In the genomic region with DNA sequence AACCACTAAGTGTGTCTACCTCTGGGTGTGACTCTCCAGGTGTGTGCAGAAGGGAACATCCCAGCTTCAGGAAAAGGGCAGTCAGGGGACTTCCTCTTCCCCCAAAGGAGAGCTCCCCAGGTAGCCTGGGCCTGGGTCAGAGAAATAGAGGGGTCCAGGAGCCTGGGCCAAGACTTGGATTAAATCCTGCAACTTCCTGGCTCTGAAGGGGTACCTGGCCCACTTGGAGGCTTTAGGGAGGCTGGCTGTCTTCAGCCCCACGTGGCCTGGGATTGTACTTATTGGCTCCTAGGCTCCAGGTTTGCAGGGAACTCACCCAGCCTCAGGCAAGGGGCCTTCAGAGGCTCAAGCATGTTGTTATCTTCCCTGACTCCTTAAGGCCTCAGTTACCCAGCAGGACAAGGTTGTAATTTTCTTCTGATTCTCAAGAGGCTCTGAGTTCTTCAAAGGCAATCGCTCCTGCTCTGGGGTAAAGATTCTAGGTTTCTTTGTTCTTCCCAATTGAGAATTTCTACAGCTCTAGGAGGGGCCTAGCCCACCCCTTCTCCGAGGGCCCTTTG, we compare ENCODE assay signal across 15 mouse cellular contexts. TPM values are rescaled to one million over a fixed set of nuclear protein-coding genes. Genes with fewer than 3 reads are reported as not detected.
A peak's percentile ranks its signal among the peaks of the same experiment; 100 is the strongest.
DNase-seq lines count a peak whose midpoint lies in the region; ATAC-seq and TF ChIP-seq lines count a peak whose summit lies in the region.
"Had no signal": no experiment of that assay in that cellular context is flagged by ENCODE, and none has a peak within 500 bp of the region (broad histone marks: within the 10 kb centered on the region; RNA-seq: fewer than 3 reads in every experiment).

No protein-coding gene starts in this region.

- WGBS in heart, embryonic 14.5 days: 37% methylated on average over 3 of the region's 3 CpGs
- 22% methylated on average over 3 of the region's 3 CpGs for WGBS in liver, embryonic 11.5 days
- WGBS in stomach, postnatal 0 days: 39% methylated on average over 3 of the region's 3 CpGs

- peak overlapping the region; percentile 86 to 90 for H3K27ac ChIP-seq in heart, embryonic 14.5 days (replicated peaks in 1 of 2; ENCODE audit: control insufficient read depth in 1 of 2, insufficient read depth in 1 of 2, low read depth in 2 of 2, low read length in 2 of 2)
- H3K27ac ChIP-seq in liver, embryonic 11.5 days (ENCODE audit: low read depth, low read length): peak overlapping the region; percentile 97
- peak overlapping the region; percentile 53 for H3K27ac ChIP-seq in stomach, postnatal 0 days (replicated peaks)

- peaks cover 30 to 39% of the 10 kb centered on the region in 2 experiments for H3K4me1 ChIP-seq in heart, embryonic 14.5 days (ENCODE audit: control insufficient read depth in 2 of 2, insufficient read depth in 2 of 2, low read length in 2 of 2)
- peaks cover 59% of the 10 kb centered on the region for H3K4me1 ChIP-seq in liver, embryonic 11.5 days (replicated peaks; ENCODE audit: control insufficient read depth, insufficient read depth, low read length)
- H3K4me1 ChIP-seq in stomach, postnatal 0 days (replicated peaks; ENCODE audit: control insufficient read depth, insufficient read depth): no peaks in the 10 kb centered on the region

- 0 out of 2 replicates have a peak, but pooled peaks cover 3% of the 10 kb centered on the region for H3K27me3 ChIP-seq in heart, embryonic 14.5 days (ENCODE audit: control insufficient read depth, insufficient read depth, low read length)
- no peaks in the 10 kb centered on the region for H3K27me3 ChIP-seq in liver, embryonic 11.5 days (replicated peaks; ENCODE audit: control insufficient read depth, insufficient read depth, low read length)
- no peaks in the 10 kb centered on the region for H3K27me3 ChIP-seq in stomach, postnatal 0 days (ENCODE audit: control insufficient read depth, insufficient read depth, low read length)

- no peak for TF ChIP-seq EP300 in stomach, postnatal 0 days (optimal IDR thresholded peaks at IDR 0.05)

- no peak for TF ChIP-seq CTCF in stomach, postnatal 0 days (IDR thresholded peaks at IDR 0.05; ENCODE audit: low read depth)

- peak overlapping the region; percentile 8 for H3K4me2 ChIP-seq in heart, embryonic 14.5 days (ENCODE audit: low read length)
- peak overlapping the region; percentile 69 for H3K4me2 ChIP-seq in liver, embryonic 11.5 days
- H3K4me2 ChIP-seq in stomach, postnatal 0 days (replicated peaks; ENCODE audit: low read depth): no peak overlapping the region

- no peaks in the 10 kb centered on the region for H3K9me3 ChIP-seq in heart, embryonic 14.5 days (ENCODE audit: control insufficient read depth, low read length)
- no peaks in the 10 kb centered on the region for H3K9me3 ChIP-seq in liver, embryonic 11.5 days (ENCODE audit: control insufficient read depth, low read length)
- H3K9me3 ChIP-seq in stomach, postnatal 0 days (ENCODE audit: control insufficient read depth, low read length): no peaks in the 10 kb centered on the region

- H3K4me3 ChIP-seq in heart, embryonic 14.5 days (ENCODE audit: control insufficient read depth in 1 of 2, insufficient read depth in 1 of 2, low read depth in 1 of 2, low read length in 2 of 2): no peak overlapping the region
- H3K4me3 ChIP-seq in liver, embryonic 11.5 days (ENCODE audit: low read depth, low read length): peak overlapping the region; percentile 32
- H3K4me3 ChIP-seq in stomach, postnatal 0 days (ENCODE audit: low read depth, low read length): no peak overlapping the region

- H3K36me3 ChIP-seq in heart, embryonic 14.5 days (ENCODE audit: control insufficient read depth, insufficient read depth, low read length): no peaks in the 10 kb centered on the region
- no peaks in the 10 kb centered on the region for H3K36me3 ChIP-seq in liver, embryonic 11.5 days (ENCODE audit: control insufficient read depth, insufficient read depth, low read length)
- no peaks in the 10 kb centered on the region for H3K36me3 ChIP-seq in stomach, postnatal 0 days (ENCODE audit: control insufficient read depth, insufficient read depth, low read length)

- no peak for ATAC-seq in heart, embryonic 14.5 days (ENCODE audit: insufficient number of reproducible peaks, insufficient read depth, low FRiP score, low read depth)
- ATAC-seq in liver, embryonic 11.5 days (replicated peaks; ENCODE audit: low FRiP score): no peak
- no peak for ATAC-seq in stomach, postnatal 0 days (ENCODE audit: low FRiP score, low TSS enrichment)
- ATAC-seq: inflammation-experienced regulatory T-cells, adult 6 months had no signal

- no peak for DNase-seq in heart, postnatal 10 days
- peak; percentile 9 for DNase-seq in thymus, postnatal 4 days
- no peak for DNase-seq in thymus, postnatal 0 days (ENCODE audit: low spot score)
- no peak for DNase-seq in liver, embryonic 11.5 days (ENCODE audit: low spot score)
- DNase-seq in stomach, postnatal 0 days (ENCODE audit: low spot score): no peak
- DNase-seq in frontal cortex, postnatal 14 days (ENCODE audit: low spot score in 2 of 2): no peak
- DNase-seq in adrenal gland, postnatal 4 days (ENCODE audit: low spot score in 2 of 2): no peak
- DNase-seq: right cerebral cortex, postnatal 25 days had no signal

- 0 out of 2 replicates have a peak overlapping the region, but pooled peaks have one; percentile 27 for H3K9ac ChIP-seq in heart, embryonic 14.5 days (ENCODE audit: low read length)
- peak overlapping the region; percentile 65 for H3K9ac ChIP-seq in liver, embryonic 11.5 days (ENCODE audit: low read depth, low read length)
- 0 out of 2 replicates have a peak overlapping the region, but pooled peaks have one; percentile 18 for H3K9ac ChIP-seq in stomach, postnatal 0 days (ENCODE audit: low read length)

- intact Hi-C loops in heart, postnatal 10 days (cut with DNase I): loop anchor here (2.0 to 5.0 kb wide), 2 partner anchors 102 to 129 kb away; no protein-coding TSS in a partner anchor

RNA-seq across cellular contexts. Expression of gene Zdhhc19, which starts 12.5 kb away (rescaled TPM):
- polyA plus RNA-seq in heart, embryonic 14.5 days (2014; fragmentation: Nextera tagmentation; extraction: Ambion mirVana): not detected in 2 replicates
- total RNA-seq in heart, postnatal 10 days (2021): not detected
- not detected in 2 replicates for polyA plus RNA-seq in thymus, postnatal 0 days (2015; fragmentation: Nextera tagmentation; extraction: Ambion mirVana)
- not detected in 2 replicates for polyA plus RNA-seq in liver, embryonic 11.5 days (2014; fragmentation: Nextera tagmentation; extraction: Ambion mirVana)
- polyA plus RNA-seq in stomach, postnatal 0 days (2015; fragmentation: Nextera tagmentation; extraction: Ambion mirVana): not detected in 2 replicates
- total RNA-seq in adrenal gland, postnatal 4 days (2021): not detected
- total RNA-seq: adrenal gland, postnatal 36 days; common myeloid progenitor, adult 5-6 weeks; left cerebral cortex, postnatal 4 days had no signal
- polyA plus RNA-seq: frontal cortex, adult 2 months; neural tube, embryonic 11.5 days had no signal

RNA-seq across cellular contexts. Expression of gene Slc51a, which starts 20.9 kb away (rescaled TPM):
- polyA plus RNA-seq in heart, embryonic 14.5 days (2014; fragmentation: Nextera tagmentation; extraction: Ambion mirVana): 1.1 and 1.4 TPM in 2 replicates
- total RNA-seq in heart, postnatal 10 days (2021): 1 to 10 TPM; 3.4 to 4.2 TPM
- 0.90 and 0.91 TPM in 2 replicates for polyA plus RNA-seq in thymus, postnatal 0 days (2015; fragmentation: Nextera tagmentation; extraction: Ambion mirVana)
- 1.3 TPM in 2 replicates for polyA plus RNA-seq in liver, embryonic 11.5 days (2014; fragmentation: Nextera tagmentation; extraction: Ambion mirVana)
- polyA plus RNA-seq in stomach, postnatal 0 days (2015; fragmentation: Nextera tagmentation; extraction: Ambion mirVana): 2.7 and 3.1 TPM in 2 replicates
- total RNA-seq in adrenal gland, postnatal 4 days (2021): 1 to 10 TPM in 1 of 2 experiments, not detected in 1; 1.4 TPM
- total RNA-seq: common myeloid progenitor, adult 5-6 weeks; left cerebral cortex, postnatal 4 days had no signal
- polyA plus RNA-seq: frontal cortex, adult 2 months; inflammation-experienced regulatory T-cells, adult 6 months had no signal
